Mouse (Mus musculus) lung, adult 2 months (tissue): Measurements from ENCODE around the gene Vmn1r48. TPM values are rescaled to one million over a fixed set of nuclear protein-coding genes. Genes with fewer than 3 reads are reported as not detected.
"Not testable (repeated sequence)": the region's sequence is repeated elsewhere in the genome, so short reads cannot be mapped to it uniquely, and the experiment has no call there.

Experiments used
- DNase-seq: peaks from one replicate; pipeline ENCODE4 v3.0.0; 2022
- H3K4me1 ChIP-seq: fragments of 200-500 bp; 2 replicates; pipeline ENCODE4 v1.6.1; 2011; ENCODE audit warnings: low read length; ENCODE audit not compliant: control insufficient read depth, insufficient read depth
- H3K4me3 ChIP-seq: fragments of 200-500 bp; replicated peaks from 2 replicates; pipeline ENCODE3; 2011; ENCODE audit warnings: low read depth, mild to moderate bottlenecking, control low read depth, low read length; ENCODE audit errors: extremely low read depth
- CTCF ChIP-seq: fragments of 200-500 bp; IDR thresholded peaks from 2 replicates; pipeline ENCODE4 v1.5.1; 2011; ENCODE audit warnings: mild to moderate bottlenecking, low read length, control low read depth; ENCODE audit not compliant: insufficient read depth
- POLR2A ChIP-seq: fragments of 200-500 bp; IDR thresholded peaks from 2 replicates; pipeline ENCODE4 v1.6.1; 2011; ENCODE audit warnings: low read depth, mild to moderate bottlenecking, control low read depth, low read length, borderline replicate concordance; ENCODE audit errors: extremely low read depth
- WGBS: fragments of 180-500 bp; shearing (Covaris S2); methylation state at CpG from one replicate; pipeline ENCODE4 v1.1.7; 2018; 5-methylcytosine and 5-hydroxymethylcytosine counted together
- polyA plus RNA-seq: library from polyadenylated mRNA; depleted of rRNA; stranded (reverse); fragments of >200 nt; gene quantifications from 2 replicates; pipeline ENCODE4 v1.2.3, GENCODE M21; 2012; rRNA removed

Vmn1r48 gene
- polyA plus RNA-seq, result not detected in 2 replicates

DNA sequence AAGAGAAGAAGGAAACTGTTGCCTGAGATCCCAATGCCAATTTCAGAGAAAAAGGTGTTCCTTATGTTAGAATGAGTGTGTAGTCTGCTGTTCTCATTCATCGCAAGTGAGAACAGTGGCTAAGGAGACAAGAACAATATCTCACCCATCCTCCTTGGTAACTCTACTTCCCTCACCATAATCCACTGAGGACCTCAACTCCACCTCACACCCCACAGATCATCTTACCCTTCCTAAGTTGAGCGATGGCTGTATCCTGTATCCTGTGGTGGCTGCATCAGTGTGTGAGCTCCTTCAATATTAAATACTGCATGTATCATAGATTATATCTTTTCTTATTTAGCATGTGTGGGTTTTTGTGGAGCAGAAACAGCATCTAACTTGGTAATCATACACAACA is at the start of gene Vmn1r48:
Vmn1r48 (minus strand) TSS at position 101 of the 400 bp plus-strand sequence.
- WGBS, result no CpG with 5 or more reads among the region's 2 CpGs
- not testable (repeated sequence) for H3K4me3 ChIP-seq, H3K4me1 ChIP-seq

DNA sequence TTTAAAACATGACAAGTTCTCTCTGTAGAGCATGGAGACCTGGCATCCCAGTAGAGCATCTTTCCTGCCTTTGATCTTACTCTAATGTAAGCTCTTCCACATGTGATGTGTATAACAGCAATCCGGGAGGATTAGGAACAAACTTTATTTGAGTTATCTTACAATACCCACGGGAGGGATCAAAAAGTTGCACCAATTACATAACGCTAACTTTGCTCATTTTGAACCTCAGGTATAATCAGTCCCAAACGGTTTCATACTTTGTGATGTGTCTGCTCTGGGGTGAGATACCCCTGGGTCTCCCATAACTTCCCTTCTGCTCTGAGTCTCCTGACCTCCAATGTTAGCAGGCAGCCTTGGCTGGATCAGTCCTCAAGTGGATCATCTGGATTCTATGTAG is 41.8 kb upstream of the Vmn1r48 start, which contains the start of gene Vmn1r49:
Vmn1r49 (minus strand) TSS at position 101 of the 400 bp plus-strand sequence.
- TF ChIP-seq CTCF (no peak), POLR2A (no peak)
- Histone ChIP-seq H3K4me1 (no peaks in the 10 kb centered on the region), H3K4me3 (no peak within 1 kb of the TSS)
- DNase-seq, result no peak
- WGBS, result 74% methylated on average over 4 of the region's 4 CpGs

More for the DNA sequence above, at the start of gene Vmn1r48:
- DNase-seq, result not testable (repeated sequence)

DNA sequence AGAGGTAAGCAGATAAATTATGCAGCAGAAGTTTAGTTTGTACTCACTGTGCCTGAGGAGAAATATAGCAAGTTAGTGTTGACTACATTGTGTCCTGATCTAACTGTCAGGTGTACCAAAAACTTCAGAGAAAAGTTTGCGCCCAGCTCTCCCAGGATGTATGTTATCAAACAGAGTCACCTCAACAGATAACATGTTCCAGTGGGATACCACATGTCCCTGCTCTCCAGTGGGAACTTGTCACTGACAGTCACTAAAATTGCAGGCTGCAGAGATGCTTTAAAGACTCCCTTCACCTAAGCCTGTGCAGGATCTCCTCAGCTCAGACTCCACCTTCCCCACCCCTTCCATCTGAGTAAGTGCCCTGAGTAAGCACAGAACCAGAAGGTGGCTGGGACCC is 20.8 kb downstream of the Vmn1r48 start, which contains the start of gene Vmn1r47:
Vmn1r47 (plus strand) TSS at position 301 of the 400 bp plus-strand sequence.
- 95% methylated on average over 1 of the region's 1 CpGs for WGBS
- not testable (repeated sequence) for H3K4me3 ChIP-seq, DNase-seq, H3K4me1 ChIP-seq

DNA sequence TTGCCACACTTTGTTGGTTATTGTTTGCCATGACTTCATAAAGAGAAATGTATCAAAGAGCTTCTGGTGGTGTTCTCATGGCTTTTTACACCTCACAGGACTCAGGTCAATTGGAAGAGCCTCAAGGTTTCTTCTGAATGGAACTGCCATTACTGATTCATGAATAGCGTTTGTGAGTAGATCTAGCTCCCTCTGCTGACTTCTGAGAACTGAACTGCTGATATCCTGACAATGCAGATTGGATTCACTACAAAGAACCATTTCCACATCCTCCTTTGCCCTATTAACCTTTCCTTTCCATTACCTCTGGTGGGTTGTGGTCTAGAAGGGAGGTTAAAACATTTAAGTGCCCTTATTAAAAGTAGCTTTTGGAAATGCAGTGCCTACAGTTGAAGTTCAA is 50.7 kb downstream of the Vmn1r48 start:
- DNase-seq, result no peak

More for the DNA sequence above, 50.7 kb downstream of the Vmn1r48 start:
- no peaks in the 10 kb centered on the region for H3K4me1 ChIP-seq
- no peak overlapping the region for H3K4me3 ChIP-seq
- WGBS, result 18% methylated on average over 1 of the region's 1 CpGs
- TF ChIP-seq POLR2A (no peak), CTCF (no peak)

Other genes with a start within 250 kb of the Vmn1r48 start
- not detected in 2 replicates for gene Vmn1r42, start 160.4 kb downstream of the Vmn1r48 start, polyA plus RNA-seq
- not detected in 2 replicates for gene Vmn1r43, start 160.4 kb downstream of the Vmn1r48 start, polyA plus RNA-seq
- not detected in 2 replicates for gene Vmn1r44, start 153.2 kb downstream of the Vmn1r48 start, polyA plus RNA-seq
- gene Vmn1r45, start 96.2 kb downstream of the Vmn1r48 start, polyA plus RNA-seq, result not detected in 2 replicates
- gene Vmn1r46, start 67.5 kb downstream of the Vmn1r48 start, polyA plus RNA-seq, result not detected in 2 replicates
- gene Vmn1r47, start 20.7 kb downstream of the Vmn1r48 start, polyA plus RNA-seq, result not detected in 2 replicates
- not detected in 2 replicates for gene Vmn1r49, start 41.7 kb upstream of the Vmn1r48 start, polyA plus RNA-seq
- gene Vmn1r50, start 64.6 kb upstream of the Vmn1r48 start, polyA plus RNA-seq, result not detected in 2 replicates
- gene Vmn1r51, start 85.8 kb upstream of the Vmn1r48 start, polyA plus RNA-seq, result not detected in 2 replicates
- not detected in 2 replicates for gene Vmn1r52, start 138.0 kb upstream of the Vmn1r48 start, polyA plus RNA-seq
- gene V1ra8, start 166.0 kb upstream of the Vmn1r48 start, polyA plus RNA-seq, result not detected in 2 replicates
- gene Vmn1r53, start 187.6 kb upstream of the Vmn1r48 start, polyA plus RNA-seq, result 0.10 and 0.34 TPM in 2 replicates
- gene Vmn1r54, start 209.5 kb upstream of the Vmn1r48 start, polyA plus RNA-seq, result not detected in 2 replicates